ENCODE assay signal across 9 mouse cellular contexts in the genomic region with DNA sequence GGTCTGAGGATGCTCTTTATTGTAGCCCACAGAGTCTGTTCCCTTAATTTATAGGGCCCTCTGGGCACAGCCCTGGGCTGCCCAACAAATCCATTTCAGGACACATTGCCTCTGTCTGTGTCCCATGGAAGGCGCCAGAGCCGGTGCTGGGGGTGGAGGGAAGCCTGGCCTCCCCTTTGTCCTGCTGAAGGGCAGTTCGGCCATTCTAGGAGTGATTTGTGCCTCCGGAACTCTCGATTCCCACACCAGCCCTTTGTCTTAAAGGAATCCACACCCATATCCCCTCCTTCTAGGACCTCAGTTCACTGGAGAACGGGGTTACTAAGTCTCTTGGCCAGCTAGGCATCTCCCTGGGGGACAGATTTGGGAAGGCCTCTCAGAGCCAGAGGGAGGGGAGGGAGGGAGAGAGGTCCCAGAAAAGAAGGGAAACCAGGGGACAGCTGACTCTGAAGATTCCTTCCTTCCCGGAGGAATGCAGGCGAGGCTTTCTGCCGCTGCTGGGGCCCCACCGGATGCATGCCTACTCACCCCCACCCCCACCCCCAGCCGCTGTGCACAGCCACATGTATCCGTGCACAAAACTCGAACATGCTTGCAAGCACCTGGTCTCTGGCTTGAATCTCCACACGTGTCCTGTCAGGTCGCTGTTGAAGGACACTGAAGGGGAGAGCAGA. TPM values are rescaled to one million over a fixed set of nuclear protein-coding genes. Genes with fewer than 3 reads are reported as not detected.
DNase-seq lines count a peak whose midpoint lies in the region; ATAC-seq lines count a peak whose summit lies in the region.
"Had no signal": no experiment of that assay in that cellular context is flagged by ENCODE, and none has a peak within 500 bp of the region (broad histone marks: within the 10 kb centered on the region; RNA-seq: fewer than 3 reads in every experiment).

No protein-coding gene starts in this region.

- H3K27ac ChIP-seq in lung, embryonic 16.5 days (ENCODE audit: low read length), result peak overlapping the region; percentile 96
- H3K27ac ChIP-seq in forebrain, embryonic 12.5 days, result peak overlapping the region; percentile 38; the same call in 1 of the 2 replicates
- H3K27ac ChIP-seq in hindbrain, embryonic 14.5 days, result peak overlapping the region; percentile 40; the same call in 1 of the 2 replicates
- peak overlapping the region; percentile 71 for H3K27ac ChIP-seq in liver, embryonic 12.5 days

- H3K4me3 ChIP-seq in lung, embryonic 16.5 days (ENCODE audit: low read length), result peak overlapping the region; percentile 29
- no peak overlapping the region for H3K4me3 ChIP-seq in forebrain, embryonic 12.5 days (replicated peaks)
- no peak overlapping the region for H3K4me3 ChIP-seq in hindbrain, embryonic 14.5 days (replicated peaks; ENCODE audit: low read length)
- 0 out of 2 replicates have a peak overlapping the region, but pooled peaks have one; percentile 7 for H3K4me3 ChIP-seq in liver, embryonic 12.5 days

- no peak for DNase-seq in lung, adult 18-20 months
- DNase-seq in hindbrain, embryonic 14.5 days (ENCODE audit: low spot score), result no peak
- DNase-seq in retina, postnatal 1 day, result peak; percentile 34
- no peak for DNase-seq in ovary, adult 18-20 months (ENCODE audit: low spot score)
- DNase-seq in layer of hippocampus, postnatal 14 days (ENCODE audit: low spot score in 2 of 2), result no peak

- H3K9ac ChIP-seq in lung, embryonic 16.5 days (ENCODE audit: low read length), result peak overlapping the region; percentile 67
- H3K9ac ChIP-seq in forebrain, embryonic 12.5 days, result peak overlapping the region; percentile 44
- peak overlapping the region; percentile 50 for H3K9ac ChIP-seq in hindbrain, embryonic 14.5 days
- H3K9ac ChIP-seq in liver, embryonic 12.5 days, result 0 out of 2 replicates have a peak overlapping the region, but pooled peaks have one; percentile 36

- peak; percentile 84 for ATAC-seq in lung, embryonic 16.5 days (ENCODE audit: low read depth)
- no peak for ATAC-seq in forebrain, embryonic 12.5 days (ENCODE audit: low FRiP score)
- no peak for ATAC-seq in hindbrain, embryonic 14.5 days (ENCODE audit: low FRiP score)
- ATAC-seq in liver, embryonic 12.5 days, result no peak

- H3K36me3 ChIP-seq in lung, embryonic 16.5 days (ENCODE audit: control insufficient read depth, insufficient read depth, low read length), result no peaks in the 10 kb centered on the region
- no peaks in the 10 kb centered on the region for H3K36me3 ChIP-seq in forebrain, embryonic 12.5 days (replicated peaks)
- no peaks in the 10 kb centered on the region for H3K36me3 ChIP-seq in hindbrain, embryonic 14.5 days (replicated peaks; ENCODE audit: control insufficient read depth, insufficient read depth)
- no peaks in the 10 kb centered on the region for H3K36me3 ChIP-seq in liver, embryonic 12.5 days

- H3K27me3 ChIP-seq in lung, embryonic 16.5 days (ENCODE audit: control insufficient read depth, insufficient read depth, low read depth, low read length), result no peaks in the 10 kb centered on the region
- peaks cover 17% of the 10 kb centered on the region; the same call in 1 of the 2 replicates for H3K27me3 ChIP-seq in forebrain, embryonic 12.5 days
- no peaks in the 10 kb centered on the region for H3K27me3 ChIP-seq in hindbrain, embryonic 14.5 days (ENCODE audit: control insufficient read depth, insufficient read depth, low read length)
- peaks cover 55% of the 10 kb centered on the region for H3K27me3 ChIP-seq in liver, embryonic 12.5 days (replicated peaks)

- peaks cover 84% of the 10 kb centered on the region for H3K4me1 ChIP-seq in lung, embryonic 16.5 days (replicated peaks; ENCODE audit: control insufficient read depth, insufficient read depth, low read length)
- H3K4me1 ChIP-seq in forebrain, embryonic 12.5 days, result peaks cover 50% of the 10 kb centered on the region
- peaks cover 43% of the 10 kb centered on the region for H3K4me1 ChIP-seq in hindbrain, embryonic 14.5 days (replicated peaks; ENCODE audit: control insufficient read depth, insufficient read depth, low read length)
- peaks cover 62% of the 10 kb centered on the region for H3K4me1 ChIP-seq in liver, embryonic 12.5 days

- H3K9me3 ChIP-seq in lung, embryonic 16.5 days (ENCODE audit: control insufficient read depth, low read length), result no peaks in the 10 kb centered on the region
- H3K9me3 ChIP-seq in forebrain, embryonic 12.5 days, result no peaks in the 10 kb centered on the region
- H3K9me3 ChIP-seq in hindbrain, embryonic 14.5 days (ENCODE audit: control insufficient read depth, low read length), result no peaks in the 10 kb centered on the region
- no peaks in the 10 kb centered on the region for H3K9me3 ChIP-seq in liver, embryonic 12.5 days (replicated peaks)

- peak overlapping the region; percentile 52 for H3K4me2 ChIP-seq in lung, embryonic 16.5 days (ENCODE audit: low read depth, low read length)
- peak overlapping the region; percentile 31 for H3K4me2 ChIP-seq in forebrain, embryonic 12.5 days
- H3K4me2 ChIP-seq in hindbrain, embryonic 14.5 days (replicated peaks), result peak overlapping the region; percentile 27
- H3K4me2 ChIP-seq in liver, embryonic 12.5 days, result peak overlapping the region; percentile 50

- WGBS in lung, embryonic 16.5 days, result 2% methylated on average over 15 of the region's 15 CpGs
- 8% methylated on average over 14 of the region's 15 CpGs for WGBS in forebrain, embryonic 12.5 days
- WGBS in hindbrain, embryonic 14.5 days, result 10% methylated on average over 15 of the region's 15 CpGs
- 18% methylated on average over 15 of the region's 15 CpGs for WGBS in liver, embryonic 12.5 days (ENCODE audit: insufficient replicate concordance)

RNA-seq across cellular contexts. Expression of a gene that starts 22.2 kb away (rescaled TPM):
- polyA plus RNA-seq in lung, embryonic 16.5 days (2015; fragmentation: Nextera tagmentation; extraction: Ambion mirVana), result 0.05 TPM in 1 of 2 replicates, not detected in the other
- not detected in 2 replicates for polyA plus RNA-seq in forebrain, embryonic 12.5 days (2016; fragmentation: Nextera tagmentation; extraction: Ambion mirVana)
- polyA plus RNA-seq in hindbrain, embryonic 14.5 days (2014; fragmentation: Nextera tagmentation; extraction: Ambion mirVana), result 0.07 TPM in 1 of 2 replicates, not detected in the other
- polyA plus RNA-seq in liver, embryonic 12.5 days (2016; fragmentation: Nextera tagmentation; extraction: Ambion mirVana), result not detected in 2 replicates
- total RNA-seq in layer of hippocampus, postnatal 14 days (2021), result not detected
- total RNA-seq: adrenal gland, postnatal 4 days had no signal

RNA-seq across cellular contexts. Expression of a gene that starts 41.9 kb away (rescaled TPM):
- 25.5 and 30.7 TPM in 2 replicates for polyA plus RNA-seq in lung, embryonic 16.5 days (2015; fragmentation: Nextera tagmentation; extraction: Ambion mirVana)
- polyA plus RNA-seq in forebrain, embryonic 12.5 days (2016; fragmentation: Nextera tagmentation; extraction: Ambion mirVana), result 19.0 and 19.3 TPM in 2 replicates
- 18.1 and 18.8 TPM in 2 replicates for polyA plus RNA-seq in hindbrain, embryonic 14.5 days (2014; fragmentation: Nextera tagmentation; extraction: Ambion mirVana)
- polyA plus RNA-seq in liver, embryonic 12.5 days (2016; fragmentation: Nextera tagmentation; extraction: Ambion mirVana), result 49.4 and 52.0 TPM in 2 replicates
- 10 to 100 TPM; 19.1 to 19.4 TPM for total RNA-seq in layer of hippocampus, postnatal 14 days (2021)

RNA-seq across cellular contexts. Expression of a gene that starts 50.5 kb away (rescaled TPM):
- 2.9 and 3.7 TPM in 2 replicates for polyA plus RNA-seq in lung, embryonic 16.5 days (2015; fragmentation: Nextera tagmentation; extraction: Ambion mirVana)
- polyA plus RNA-seq in forebrain, embryonic 12.5 days (2016; fragmentation: Nextera tagmentation; extraction: Ambion mirVana), result 3.3 and 4.5 TPM in 2 replicates
- polyA plus RNA-seq in hindbrain, embryonic 14.5 days (2014; fragmentation: Nextera tagmentation; extraction: Ambion mirVana), result 5.6 and 6.0 TPM in 2 replicates
- 1.8 and 2.3 TPM in 2 replicates for polyA plus RNA-seq in liver, embryonic 12.5 days (2016; fragmentation: Nextera tagmentation; extraction: Ambion mirVana)
- total RNA-seq in layer of hippocampus, postnatal 14 days (2021), result 10 to 100 TPM; 17.5 to 17.8 TPM

Comparison
In these comparisons a context has a peak if more than half of its experiments do, and no peak if none do; other contexts are left out.
1. H3K27ac ChIP-seq: peak in every context shown above with its lines; median percentile 96 in lung, embryonic 16.5 days; 71 in liver, embryonic 12.5 days; 40 in hindbrain, embryonic 14.5 days; 38 in forebrain, embryonic 12.5 days.
2. H3K4me3 ChIP-seq: peak in lung, embryonic 16.5 days (single experiment) and liver, embryonic 12.5 days (single experiment); none in forebrain, embryonic 12.5 days (single experiment) and hindbrain, embryonic 14.5 days (single experiment).
3. Peak in every context shown above with its lines, with median percentiles within 50 percentile points of each other: H3K4me2 ChIP-seq and H3K9ac ChIP-seq.